Mouse (Mus musculus) hindbrain, postnatal 0 days (tissue): Measurements from ENCODE around the gene Rnf225. TPM values are rescaled to one million over a fixed set of nuclear protein-coding genes. Genes with fewer than 3 reads are reported as not detected.

Experiments
- ATAC-seq: fragments of 200-750 bp; cut with Nextera tagmentation; 2 replicates; pipeline ENCODE4 v1.8.0; 2017; ENCODE audit warnings: mild to moderate bottlenecking, moderate TSS enrichment, moderate library complexity
- DNase-seq: peaks from one replicate; pipeline ENCODE4 v3.0.0-alpha.2; 2015; ENCODE audit warnings: low spot score
- H3K27ac ChIP-seq: fragments of 300-500 bp; sonication (generic); 2 replicates; pipeline ENCODE4 v1.5.1; 2014; ENCODE audit warnings: mild to moderate bottlenecking
- H3K27me3 ChIP-seq: fragments of 300-500 bp; sonication (generic); 2 replicates; pipeline ENCODE4 v1.6.1; 2014; ENCODE audit warnings: low read length, mixed read lengths; ENCODE audit not compliant: insufficient read depth
- H3K36me3 ChIP-seq: fragments of 300-500 bp; sonication (generic); 2 replicates; pipeline ENCODE4 v1.6.1; 2014; ENCODE audit warnings: low read length, mixed read lengths; ENCODE audit not compliant: insufficient read depth
- H3K4me1 ChIP-seq: fragments of 300-500 bp; sonication (generic); 2 replicates; pipeline ENCODE4 v1.6.1; 2014; ENCODE audit warnings: antibody characterized with exemption, low read length, mixed read lengths; ENCODE audit not compliant: insufficient read depth
- H3K4me2 ChIP-seq: fragments of 300-500 bp; sonication (generic); 2 replicates; pipeline ENCODE4 v1.6.1; 2014; ENCODE audit warnings: low read depth, mild to moderate bottlenecking, low read length, moderate library complexity, mixed read lengths
- H3K4me3 ChIP-seq: fragments of 300-500 bp; sonication (generic); 2 replicates; pipeline ENCODE4 v1.5.1; 2014; ENCODE audit warnings: low read length
- H3K9ac ChIP-seq: fragments of 300-500 bp; sonication (generic); replicated peaks from 2 replicates; pipeline ENCODE4 v1.6.1; 2014; ENCODE audit warnings: mild to moderate bottlenecking, low read length, moderate library complexity, mixed read lengths
- H3K9me3 ChIP-seq: fragments of 300-500 bp; sonication (generic); 2 replicates; pipeline ENCODE4 v1.6.1; 2016; ENCODE audit warnings: low read length, mixed read lengths
- CTCF ChIP-seq: IDR thresholded peaks from 2 replicates; pipeline ENCODE4 v1.5.1; 2016; ENCODE audit warnings: antibody characterized with exemption, control low read depth, low read depth
- WGBS: fragments of 180-500 bp; shearing (Covaris S2); extraction: QIAGEN DNeasy Blood & Tissue Kit; methylation state at CpG from one replicate; pipeline ENCODE4 v1.1.7; 2014; 5-methylcytosine and 5-hydroxymethylcytosine counted together
- polyA plus RNA-seq: library from polyadenylated mRNA; unstranded; fragments of >200 nt; fragmentation: Nextera tagmentation; extraction: Ambion mirVana; gene quantifications from 2 replicates; pipeline ENCODE4 v1.2.1, GENCODE M21; 2015
- total RNA-seq: library from RNA; depleted of rRNA; stranded (reverse); fragments of >200 nt; gene quantifications from 2 replicates; pipeline ENCODE4 v1.2.3, GENCODE M21; 2014

The Rnf225 gene
- total and polyA plus RNA-seq, 2 experiments from 2014 or later, result 1.1 to 2.5 TPM

GRCm38 (mm10) chr7:12949032-12949871 lies 22.0 kb downstream of the Rnf225 start:
- ATAC-seq (peak; percentile 98), DNase-seq (peak; percentile 98)
- peak overlapping the region; percentile 82 for H3K27ac ChIP-seq
- WGBS, result 8% methylated on average over 35 of the region's 35 CpGs
- peak overlapping the region; percentile 89 for H3K4me2 ChIP-seq
- H3K36me3 ChIP-seq, result no peaks in the 10 kb centered on the region
- no peaks in the 10 kb centered on the region for H3K9me3 ChIP-seq
- TF ChIP-seq CTCF, result peak; percentile 27
- H3K9ac ChIP-seq, result peak overlapping the region; percentile 56
- H3K27me3 ChIP-seq, result no peaks in the 10 kb centered on the region
- H3K4me3 ChIP-seq, result peak overlapping the region; percentile 40
- peaks cover 5% of the 10 kb centered on the region; the same call in 1 of the 2 replicates for H3K4me1 ChIP-seq

GRCm38 (mm10) chr7:12949872-12950229 lies 22.6 kb downstream of the Rnf225 start:
- Histone ChIP-seq H3K27ac (peak overlapping the region; percentile 76), H3K27me3 (no peaks in the 10 kb centered on the region), H3K4me2 (peak overlapping the region; percentile 89), H3K4me1 (peaks cover 5% of the 10 kb centered on the region; the same call in 1 of the 2 replicates), H3K9ac (peak overlapping the region; percentile 56), H3K9me3 (no peaks in the 10 kb centered on the region), H3K4me3 (peak overlapping the region; percentile 40), H3K36me3 (no peaks in the 10 kb centered on the region)
- DNase-seq, result no peak
- 10% methylated on average over 16 of the region's 16 CpGs for WGBS
- TF ChIP-seq CTCF, result no peak
- ATAC-seq, result no peak

- DNase-seq, result peak; percentile 45
- peak; percentile 62; the same call in 1 of the 2 replicates for ATAC-seq
- Histone ChIP-seq H3K9ac (no peak overlapping the region), H3K4me2 (no peak overlapping the region), H3K36me3 (no peaks in the 10 kb centered on the region), H3K4me3 (no peak overlapping the region), H3K27me3 (no peaks in the 10 kb centered on the region), H3K27ac (no peak overlapping the region), H3K9me3 (no peaks in the 10 kb centered on the region), H3K4me1 (peaks cover 4% of the 10 kb centered on the region; the same call in 1 of the 2 replicates)
- peak; percentile 61 for TF ChIP-seq CTCF
- 56% methylated on average over 3 of the region's 3 CpGs for WGBS
Observed at GRCm38 (mm10) chr7:12954896-12955295, 27.7 kb downstream of the Rnf225 start.

- Histone ChIP-seq H3K27ac (no peak overlapping the region), H3K36me3 (no peaks in the 10 kb centered on the region), H3K4me2 (no peak overlapping the region), H3K27me3 (no peaks in the 10 kb centered on the region), H3K9ac (no peak overlapping the region), H3K9me3 (no peaks in the 10 kb centered on the region), H3K4me1 (no peaks in the 10 kb centered on the region), H3K4me3 (no peak overlapping the region)
- ATAC-seq (no peak), DNase-seq (no peak)
- 71% methylated on average over 5 of the region's 5 CpGs for WGBS
- no peak for TF ChIP-seq CTCF
Observed at GRCm38 (mm10) chr7:12957511-12957910, 30.3 kb downstream of the Rnf225 start.

- no peaks in the 10 kb centered on the region for H3K4me1 ChIP-seq
- no peaks in the 10 kb centered on the region for H3K36me3 ChIP-seq
- no peak overlapping the region for H3K4me3 ChIP-seq
- H3K9me3 ChIP-seq, result no peaks in the 10 kb centered on the region
- H3K9ac ChIP-seq, result no peak overlapping the region
- no peak overlapping the region for H3K4me2 ChIP-seq
- no peak overlapping the region for H3K27ac ChIP-seq
- 82% methylated on average over 4 of the region's 4 CpGs for WGBS
- TF ChIP-seq CTCF, result no peak
- ATAC-seq (no peak), DNase-seq (no peak)
- no peaks in the 10 kb centered on the region for H3K27me3 ChIP-seq
Observed at GRCm38 (mm10) chr7:12958948-12959347, 31.7 kb downstream of the Rnf225 start.

GRCm38 (mm10) chr7:12959718-12960117 lies 32.5 kb downstream of the Rnf225 start:
- Histone ChIP-seq H3K4me2 (no peak overlapping the region), H3K4me1 (0 out of 2 replicates have a peak, but pooled peaks cover 1% of the 10 kb centered on the region), H3K27ac (no peak overlapping the region), H3K9ac (no peak overlapping the region), H3K4me3 (no peak overlapping the region), H3K36me3 (no peaks in the 10 kb centered on the region), H3K27me3 (no peaks in the 10 kb centered on the region), H3K9me3 (no peaks in the 10 kb centered on the region)
- 17% methylated on average over 4 of the region's 4 CpGs for WGBS
- DNase-seq (no peak), ATAC-seq (no peak)
- TF ChIP-seq CTCF, result no peak
